Mouse (Mus musculus) T-helper 1 cell (primary cell): ENCODE measurements around the gene Lrrc58.

ENCODE experiments used
- in situ Hi-C: fragments of 300-600 bp; cut with MboI, MseI; formaldehyde crosslinking; loops from one replicate; pipeline ENCODE4 v1.15.1; 2025; ENCODE audit warnings: high pct_unique_total_duplicates

Lrrc58 gene

DNA sequence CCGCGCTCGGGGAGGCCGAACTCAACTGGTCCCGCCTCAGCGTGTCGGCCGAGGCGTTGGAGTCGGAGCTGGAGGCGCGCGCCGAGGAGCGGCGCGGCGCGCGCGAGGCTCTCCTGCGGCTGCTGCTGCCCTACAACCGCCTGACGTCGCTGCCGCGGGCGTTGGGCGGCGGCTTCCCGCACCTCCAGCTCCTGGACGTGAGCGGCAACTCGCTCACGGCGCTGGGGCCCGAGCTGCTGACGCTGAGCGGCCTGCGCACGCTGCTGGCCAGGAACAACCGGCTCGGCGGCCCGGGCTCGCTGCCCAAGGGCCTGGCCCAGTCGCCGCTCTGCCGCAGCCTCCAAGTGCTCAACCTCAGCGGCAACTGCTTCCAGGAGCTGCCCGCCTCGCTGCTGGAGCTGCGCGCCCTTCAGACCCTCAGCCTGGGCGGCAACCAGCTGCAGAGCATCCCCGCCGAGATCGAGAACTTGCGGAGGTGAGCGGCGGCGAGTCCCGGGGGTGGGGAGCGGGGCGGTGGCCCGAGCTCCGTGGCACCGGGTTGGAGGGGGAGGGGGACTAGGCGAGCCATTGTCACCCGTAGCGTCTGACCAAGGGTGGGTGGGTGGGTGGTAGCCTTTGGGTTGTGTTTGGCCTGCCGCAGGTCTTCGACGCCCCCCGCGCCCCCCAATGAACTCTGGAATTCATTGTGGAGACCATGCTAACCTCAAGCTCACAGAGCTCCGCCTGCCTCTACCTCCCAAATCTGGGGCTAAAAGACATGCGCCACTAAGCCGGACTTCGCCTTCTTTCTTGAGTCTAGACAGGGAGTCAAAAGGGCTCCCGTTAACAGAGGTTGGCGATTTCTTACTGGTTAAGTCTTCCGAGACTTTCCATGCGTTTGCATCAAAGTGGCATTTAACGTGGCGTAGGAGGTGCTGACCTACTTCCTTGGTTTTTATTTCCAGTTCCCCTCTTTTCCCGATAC is 599 bp downstream of the Lrrc58 start:
- in situ Hi-C loops, result loop anchor here (10.0 kb wide), 1 partner anchor 226 kb away; no protein-coding TSS in a partner anchor

DNA sequence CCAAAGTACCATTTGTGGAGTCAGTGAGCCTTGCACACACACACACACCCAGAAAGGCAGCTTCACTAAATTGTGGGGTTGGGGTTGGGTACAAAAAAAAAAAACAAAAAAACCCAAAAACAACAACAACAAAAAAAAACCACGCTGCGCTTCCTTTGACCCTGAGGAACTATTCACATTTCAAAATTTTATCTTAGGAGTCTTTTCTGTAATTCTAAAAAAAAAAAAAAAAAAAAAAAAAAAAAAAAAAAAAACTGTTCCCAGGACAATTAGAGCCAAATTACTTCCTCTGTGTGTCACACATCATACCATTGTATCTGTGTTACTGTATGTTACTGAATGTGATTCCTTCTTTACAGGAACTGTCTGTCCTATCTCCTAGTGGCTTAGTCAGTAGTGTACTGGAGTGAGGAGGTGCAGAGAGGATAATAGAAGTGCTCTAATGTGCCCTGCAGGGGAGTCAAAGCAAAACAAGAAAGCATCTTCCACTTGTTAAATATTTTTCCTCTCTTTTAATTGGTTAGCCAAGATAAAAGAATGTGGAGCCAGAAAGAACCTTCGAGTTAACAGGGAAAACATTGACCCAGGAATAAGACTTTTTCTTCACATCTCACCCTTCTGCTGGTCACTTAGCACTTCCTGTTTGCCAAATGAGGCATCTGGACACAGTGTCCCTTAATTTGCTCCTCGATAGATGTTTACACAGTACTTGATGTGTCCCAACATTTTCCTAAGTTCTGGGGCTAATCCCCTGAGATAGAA is 1.5 kb downstream of the Lrrc58 start:
- in situ Hi-C loops, result loop anchor here (10.0 kb wide), 1 partner anchor 225 kb away; no protein-coding TSS in a partner anchor

DNA sequence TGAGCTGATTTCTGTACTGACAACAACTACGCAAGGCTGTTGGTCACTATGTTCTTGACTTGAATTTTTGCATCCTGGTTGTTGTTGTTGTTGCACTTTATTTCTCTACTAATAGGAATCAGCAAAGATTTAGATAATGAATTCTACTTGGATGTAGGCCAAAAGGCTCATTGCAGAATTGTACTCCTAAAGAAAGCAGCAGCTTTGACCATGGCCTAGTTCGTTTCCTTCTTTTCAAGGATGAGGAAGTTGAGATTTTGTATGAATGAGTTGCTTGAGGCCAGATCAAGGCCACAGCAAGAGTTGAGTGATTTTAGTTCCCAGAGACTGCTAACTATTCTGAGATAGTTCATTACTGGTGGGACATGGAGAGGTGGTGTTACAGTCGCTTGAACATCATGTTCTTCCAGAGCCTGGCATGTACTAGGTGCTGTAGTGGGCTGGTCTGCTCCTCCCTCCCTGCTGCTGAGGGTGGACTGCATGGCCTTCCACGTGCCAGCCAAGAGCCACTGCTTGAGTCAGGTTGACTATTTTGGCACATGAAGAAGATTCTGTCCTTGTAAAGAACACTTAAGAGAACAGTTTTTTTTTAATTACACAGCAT is 3.0 kb downstream of the Lrrc58 start:
- in situ Hi-C loops, result no loop called here

GRCm38 (mm10) chr16:37874501-37875235 is 6.5 kb downstream of the Lrrc58 start:
- in situ Hi-C loops, result loop anchor here (25.0 kb wide), 1 partner anchor 1812 kb away; the partner anchor contains the start of genes Ccdc58 and Fam162a

GRCm38 (mm10) chr16:37877406-37877805 is 9.2 kb downstream of the Lrrc58 start:
- in situ Hi-C loops, result loop anchor here (25.0 kb wide), 1 partner anchor 1815 kb away; the partner anchor contains the start of genes Ccdc58 and Fam162a

DNA sequence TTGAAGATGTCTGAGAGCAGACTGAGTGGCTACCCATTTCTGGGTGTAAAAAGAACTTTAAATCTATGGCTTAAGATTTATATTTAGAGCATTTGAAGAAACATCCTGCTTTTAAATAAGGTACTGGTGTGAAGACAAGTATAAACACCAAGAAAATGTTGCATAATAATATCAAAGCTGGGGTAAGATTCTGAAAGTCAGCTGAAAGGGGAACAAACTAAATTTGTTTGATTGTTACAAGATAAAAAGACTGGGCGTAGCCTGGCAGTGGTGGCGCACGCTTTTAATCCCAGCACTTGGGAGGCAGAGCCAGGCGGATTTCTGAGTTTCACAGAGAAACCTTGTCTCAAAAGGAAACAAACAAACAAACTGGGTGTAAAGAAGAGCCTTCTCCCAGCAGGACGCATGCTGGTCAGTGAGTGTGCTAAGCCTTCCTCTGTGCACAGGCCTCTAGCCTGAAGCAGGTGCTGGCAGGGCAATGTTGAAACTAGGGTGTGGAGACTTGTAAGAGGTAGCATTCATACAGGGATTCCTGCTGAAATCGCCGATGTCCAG is 10.8 kb downstream of the Lrrc58 start:
- in situ Hi-C loops, result loop anchor here (25.0 kb wide), 1 partner anchor 1817 kb away; the partner anchor contains the start of genes Ccdc58 and Fam162a

- in situ Hi-C loops, result loop anchor here (25.0 kb wide), 1 partner anchor 1818 kb away; the partner anchor contains the start of genes Ccdc58 and Fam162a
Measured at GRCm38 (mm10) chr16:37879750-37880419, 11.7 kb downstream of the Lrrc58 start.

DNA sequence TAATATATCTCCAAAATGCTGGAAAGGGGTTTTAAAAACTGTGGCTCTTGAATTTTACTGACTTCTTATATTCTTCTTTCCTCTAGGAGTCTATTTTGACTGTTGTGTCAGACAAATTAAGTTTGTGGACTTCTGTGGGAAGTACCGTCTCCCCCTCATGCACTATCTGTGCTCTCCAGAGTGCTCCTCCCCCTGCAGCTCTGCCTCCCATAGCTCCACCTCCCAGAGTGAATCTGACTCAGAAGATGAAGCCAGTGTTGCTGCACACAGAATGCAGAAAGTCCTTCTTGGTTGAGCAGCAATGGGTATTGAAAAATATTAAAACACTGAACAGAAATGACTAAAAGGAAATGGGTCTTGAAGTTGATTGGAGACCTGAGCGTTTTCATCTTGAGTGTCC is 13.0 kb downstream of the Lrrc58 start:
- in situ Hi-C loops, result loop anchor here (25.0 kb wide), 1 partner anchor 1819 kb away; the partner anchor contains the start of genes Ccdc58 and Fam162a

- in situ Hi-C loops, result loop anchor here (25.0 kb wide), 1 partner anchor 1827 kb away; the partner anchor contains the start of genes Ccdc58 and Fam162a
Measured at GRCm38 (mm10) chr16:37888986-37889385, 20.8 kb downstream of the Lrrc58 start.

DNA sequence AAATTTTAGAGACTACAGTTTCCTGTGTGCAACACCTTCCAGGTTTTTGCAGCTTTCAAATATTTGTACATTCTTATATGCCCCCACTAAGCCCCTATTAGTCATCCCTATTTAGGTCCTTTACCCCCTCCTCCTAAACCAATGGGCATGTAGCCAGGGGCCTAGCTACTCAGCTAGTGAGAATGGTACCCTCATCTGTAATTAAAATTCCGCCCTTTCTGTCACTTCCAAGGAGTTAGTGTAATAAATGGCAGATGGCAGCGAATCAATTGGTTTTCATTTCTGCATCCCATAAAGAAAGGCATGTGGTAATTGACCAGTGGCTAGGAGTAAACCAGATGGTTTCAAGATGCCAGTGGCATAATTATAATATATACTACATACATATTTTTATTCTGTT is 24.5 kb downstream of the Lrrc58 start:
- in situ Hi-C loops, result loop anchor here (25.0 kb wide), 1 partner anchor 1830 kb away; the partner anchor contains the start of genes Ccdc58 and Fam162a

GRCm38 (mm10) chr16:37893381-37893780 is 25.2 kb downstream of the Lrrc58 start:
- in situ Hi-C loops, result loop anchor here (25.0 kb wide), 1 partner anchor 1831 kb away; the partner anchor contains the start of genes Ccdc58 and Fam162a

- in situ Hi-C loops, result loop anchor here (25.0 kb wide), 1 partner anchor 1832 kb away; the partner anchor contains the start of genes Ccdc58 and Fam162a
Measured at GRCm38 (mm10) chr16:37893942-37894341, 25.8 kb downstream of the Lrrc58 start.

DNA sequence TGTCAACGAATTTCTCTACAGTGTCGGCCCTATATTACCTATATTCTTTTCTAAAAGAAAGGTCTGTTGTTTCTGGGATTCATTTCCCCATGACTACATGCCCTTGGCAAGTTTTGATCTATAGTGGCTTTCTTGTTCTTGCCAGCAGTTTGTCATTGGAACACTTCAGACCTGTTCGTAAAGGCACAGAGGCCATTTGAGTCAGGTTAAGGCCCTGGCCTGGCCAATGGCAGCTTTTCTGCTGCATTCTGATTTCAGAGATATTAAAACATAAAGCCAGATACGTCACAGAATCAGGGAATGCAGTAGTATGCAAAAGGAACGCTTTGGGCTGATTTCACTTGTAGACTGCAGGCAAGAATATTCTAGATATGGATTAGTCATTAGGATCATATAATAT is 30.6 kb downstream of the Lrrc58 start:
- in situ Hi-C loops, result loop anchor here (25.0 kb wide), 1 partner anchor 1836 kb away; the partner anchor contains the start of genes Ccdc58 and Fam162a

GRCm38 (mm10) chr16:37899357-37899756 is 31.2 kb downstream of the Lrrc58 start:
- in situ Hi-C loops, result loop anchor here (25.0 kb wide), 1 partner anchor 1837 kb away; the partner anchor contains the start of genes Ccdc58 and Fam162a

DNA sequence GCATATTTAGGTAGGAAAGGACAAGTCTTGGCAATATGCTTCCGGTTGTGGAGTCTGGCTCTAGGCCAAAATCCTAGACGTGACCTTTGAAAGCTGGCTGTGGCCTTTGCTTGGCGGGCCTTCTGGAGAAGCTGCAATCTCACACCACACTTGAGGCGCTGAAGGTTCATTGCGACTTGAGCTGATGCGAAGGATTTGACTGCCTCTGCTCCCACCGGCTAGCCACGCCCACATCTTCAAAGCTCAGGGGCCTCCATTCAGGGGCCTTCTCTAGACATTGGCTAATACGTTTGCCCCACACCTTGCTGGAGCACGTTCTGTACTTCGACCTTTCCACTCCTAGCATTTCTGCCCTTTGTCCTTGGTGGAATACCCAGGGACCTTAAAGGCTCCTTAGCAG is 33.1 kb downstream of the Lrrc58 start:
- in situ Hi-C loops, result no loop called here

GRCm38 (mm10) chr16:37906456-37906855 is 38.3 kb downstream of the Lrrc58 start:
- in situ Hi-C loops, result no loop called here

- in situ Hi-C loops, result no loop called here
Measured at GRCm38 (mm10) chr16:37911086-37911485, 42.9 kb downstream of the Lrrc58 start.

- in situ Hi-C loops, result no loop called here
Measured at GRCm38 (mm10) chr16:37916138-37916817, 48.1 kb downstream of the Lrrc58 start, which contains the start of gene Gpr156. Gene Gpr156 (plus strand): TSS chr16:37916496.

GRCm38 (mm10) chr16:37916818-37917201 is 48.6 kb downstream of the Lrrc58 start:
- in situ Hi-C loops, result no loop called here
